Mouse (Mus musculus) lung, postnatal 0 days (tissue): ENCODE measurements around the gene Tex29.

Source experiments
- CTCF ChIP-seq: IDR thresholded peaks from 2 replicates; pipeline ENCODE4 v1.5.1; 2016; ENCODE audit warnings: antibody characterized with exemption, mild to moderate bottlenecking
- EP300 ChIP-seq: IDR thresholded peaks from 2 replicates; pipeline ENCODE4 v1.6.1; 2016; ENCODE audit warnings: antibody characterized with exemption, mild to moderate bottlenecking, control low read depth

DNA sequence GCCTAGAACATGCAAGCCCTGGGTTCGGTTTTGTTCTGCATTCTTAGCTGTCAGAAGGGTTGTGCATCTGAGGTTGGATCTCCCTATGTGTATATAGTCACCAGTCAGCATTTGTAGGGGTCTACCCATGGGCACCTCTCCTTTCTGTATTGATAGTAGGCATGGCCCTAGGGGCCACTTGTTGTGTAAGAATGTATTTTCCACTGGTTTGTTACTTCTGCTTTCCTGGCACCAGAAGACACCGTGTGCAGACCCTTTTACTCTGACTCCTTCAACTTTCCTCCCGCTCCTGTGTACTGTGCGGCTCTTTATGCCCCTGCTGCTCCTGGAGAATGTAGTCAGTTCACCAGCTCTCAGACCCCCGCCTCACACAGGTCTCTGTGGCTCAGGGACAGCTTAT lies 32.2 kb upstream of the Tex29 start:
- TF ChIP-seq EP300 (no peak), CTCF (no peak)
